Mouse (Mus musculus) C2C12 (cell line): ENCODE measurements around the gene Usp2. TPM values are rescaled to one million over a fixed set of nuclear protein-coding genes. Genes with fewer than 3 reads are reported as not detected.

ENCODE experiments used
- H3K27me3 ChIP-seq: one replicate; pipeline ENCODE4 v1.6.1; 2011; ENCODE audit not compliant: control insufficient read depth, insufficient read depth, insufficient read length
- H3K36me3 ChIP-seq: one replicate; pipeline ENCODE4 v1.6.1; 2011; ENCODE audit not compliant: control insufficient read depth, insufficient read depth
- H3K4me3 ChIP-seq: one replicate; pipeline ENCODE4 v1.5.1; 2011; ENCODE audit warnings: mild to moderate bottlenecking, control low read depth; ENCODE audit not compliant: poor library complexity, insufficient read depth, severe bottlenecking
- H3K79me2 ChIP-seq: one replicate; pipeline ENCODE4 v1.6.1; 2011; ENCODE audit not compliant: control insufficient read depth, insufficient read depth
- H3K79me3 ChIP-seq: one replicate; pipeline ENCODE4 v1.6.1; 2011; ENCODE audit warnings: low read depth, control low read depth
- H3ac ChIP-seq: one replicate; pipeline ENCODE3; 2011; ENCODE audit warnings: low read depth; ENCODE audit not compliant: control insufficient read depth, insufficient read length
- CEBPB ChIP-seq: IDR thresholded peaks from one replicate; pipeline ENCODE4 v1.6.1; 2011; ENCODE audit warnings: low read depth, mild to moderate bottlenecking, control low read depth, moderate library complexity
- CTCF ChIP-seq: IDR thresholded peaks from one replicate; pipeline ENCODE4 v1.5.1; 2011; ENCODE audit not compliant: control insufficient read depth, insufficient read depth, insufficient read length
- FOSL1 ChIP-seq: IDR thresholded peaks from one replicate; pipeline ENCODE4 v1.8.0; 2011; ENCODE audit warnings: mild to moderate bottlenecking, low read length; ENCODE audit not compliant: poor library complexity, insufficient read depth, severe bottlenecking
- MAX ChIP-seq: IDR thresholded peaks from one replicate; pipeline ENCODE4 v1.6.1; 2011; ENCODE audit warnings: mild to moderate bottlenecking, control low read depth
- MYOD1 ChIP-seq: IDR thresholded peaks from one replicate; pipeline ENCODE4 v1.6.1; 2011; ENCODE audit warnings: low read depth; ENCODE audit not compliant: control insufficient read depth, insufficient read length
- MYOG ChIP-seq: IDR thresholded peaks from one replicate; pipeline ENCODE4 v1.6.1; 2011; ENCODE audit not compliant: control insufficient read depth, insufficient read length; ENCODE audit errors: extremely low read depth
- USF1 ChIP-seq: IDR thresholded peaks from one replicate; pipeline ENCODE4 v1.6.1; 2011; ENCODE audit warnings: low read depth, mild to moderate bottlenecking, control low read depth, moderate library complexity
- polyA plus RNA-seq: library from polyadenylated mRNA; unstranded; fragments of >200 nt; fragmentation: generic; extraction: Trizol; gene quantifications from one replicate; pipeline ENCODE4 v1.2.1, GENCODE M21; 2012; ENCODE audit warnings: missing spikeins

Gene Usp2
- polyA plus RNA-seq, 1 experiment, result 0.73 TPM

DNA sequence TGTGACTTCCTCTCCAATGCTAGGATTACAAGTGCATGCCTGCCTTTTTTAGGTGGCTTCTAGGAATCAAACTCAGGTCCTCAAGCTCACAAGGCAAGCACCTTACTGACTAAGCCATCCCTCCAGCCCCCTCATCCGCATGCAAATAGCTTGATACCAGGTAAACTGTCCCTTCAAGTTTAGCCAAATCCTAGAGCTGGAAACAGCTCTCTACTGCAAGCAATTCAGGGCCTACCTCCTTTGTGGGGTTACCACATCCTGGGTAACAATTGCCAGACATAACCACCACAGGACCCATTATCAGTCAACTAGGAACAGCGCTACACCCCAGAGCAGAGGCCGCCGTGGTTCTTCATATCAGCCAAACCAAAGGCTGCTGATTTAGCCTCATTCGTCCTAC lies 35.7 kb upstream of the Usp2 start:
- TF ChIP-seq FOSL1 (no peak), USF1 (no peak), CEBPB (no peak), MYOD1 (no peak), CTCF (no peak), MAX (no peak), MYOG (no peak)
- no peaks in the 10 kb centered on the region for H3K79me2 ChIP-seq
- H3K79me3 ChIP-seq, result no peaks in the 10 kb centered on the region
- H3K36me3 ChIP-seq, result no peaks in the 10 kb centered on the region
- H3K4me3 ChIP-seq, result no peak overlapping the region
- no peaks in the 10 kb centered on the region for H3K27me3 ChIP-seq
- no peak overlapping the region for H3ac ChIP-seq

DNA sequence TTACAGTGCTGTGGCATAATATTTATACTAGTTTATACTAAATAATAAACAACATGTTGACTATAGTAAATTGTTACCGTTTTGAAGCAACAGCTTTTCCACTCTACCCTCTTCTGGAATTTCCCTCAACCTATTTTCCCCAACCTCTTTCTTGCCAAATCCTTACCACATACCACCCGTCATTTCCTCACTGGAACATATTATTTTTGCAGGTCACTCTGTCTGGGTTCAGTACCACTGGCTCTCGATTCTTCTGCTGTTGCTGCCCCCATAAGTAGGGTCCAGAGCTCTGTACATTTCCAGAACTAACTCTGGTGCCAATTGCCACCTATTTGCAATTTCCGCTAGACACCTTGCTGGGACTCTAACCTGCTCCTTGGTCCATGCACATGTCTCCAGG lies 34.9 kb upstream of the Usp2 start:
- Histone ChIP-seq H3ac (no peak overlapping the region), H3K27me3 (no peaks in the 10 kb centered on the region), H3K79me3 (no peaks in the 10 kb centered on the region), H3K36me3 (no peaks in the 10 kb centered on the region), H3K4me3 (no peak overlapping the region), H3K79me2 (no peaks in the 10 kb centered on the region)
- TF ChIP-seq MYOD1 (no peak), CEBPB (no peak), CTCF (no peak), FOSL1 (no peak), MAX (no peak), USF1 (no peak), MYOG (no peak)

DNA sequence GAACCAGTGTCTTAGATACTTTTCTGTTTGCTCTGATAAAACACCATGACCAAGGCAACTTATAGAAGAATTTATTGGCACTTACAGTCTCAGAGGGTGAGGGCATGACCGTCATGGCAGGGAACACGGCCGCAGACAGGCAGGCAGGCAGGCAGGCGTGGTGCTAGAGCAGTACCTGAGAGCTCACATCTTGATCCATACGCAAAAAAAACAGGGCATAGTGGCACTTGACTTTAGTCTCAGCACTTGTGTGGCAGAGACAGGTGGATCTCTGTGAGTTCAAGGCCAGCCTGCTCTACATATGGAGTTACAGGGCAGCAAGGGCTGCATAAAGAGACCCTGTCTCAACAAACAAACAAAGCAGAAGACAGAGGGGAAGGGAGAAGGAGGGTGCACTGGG lies 33.5 kb upstream of the Usp2 start:
- no peaks in the 10 kb centered on the region for H3K79me3 ChIP-seq
- H3K36me3 ChIP-seq, result no peaks in the 10 kb centered on the region
- no peak for TF ChIP-seq MAX
- no peak for TF ChIP-seq CTCF
- no peak for TF ChIP-seq MYOG
- no peak for TF ChIP-seq MYOD1
- TF ChIP-seq FOSL1, result no peak
- TF ChIP-seq CEBPB, result no peak
- no peak for TF ChIP-seq USF1
- no peak overlapping the region for H3ac ChIP-seq
- no peak overlapping the region for H3K4me3 ChIP-seq
- H3K27me3 ChIP-seq, result no peaks in the 10 kb centered on the region
- H3K79me2 ChIP-seq, result no peaks in the 10 kb centered on the region

DNA sequence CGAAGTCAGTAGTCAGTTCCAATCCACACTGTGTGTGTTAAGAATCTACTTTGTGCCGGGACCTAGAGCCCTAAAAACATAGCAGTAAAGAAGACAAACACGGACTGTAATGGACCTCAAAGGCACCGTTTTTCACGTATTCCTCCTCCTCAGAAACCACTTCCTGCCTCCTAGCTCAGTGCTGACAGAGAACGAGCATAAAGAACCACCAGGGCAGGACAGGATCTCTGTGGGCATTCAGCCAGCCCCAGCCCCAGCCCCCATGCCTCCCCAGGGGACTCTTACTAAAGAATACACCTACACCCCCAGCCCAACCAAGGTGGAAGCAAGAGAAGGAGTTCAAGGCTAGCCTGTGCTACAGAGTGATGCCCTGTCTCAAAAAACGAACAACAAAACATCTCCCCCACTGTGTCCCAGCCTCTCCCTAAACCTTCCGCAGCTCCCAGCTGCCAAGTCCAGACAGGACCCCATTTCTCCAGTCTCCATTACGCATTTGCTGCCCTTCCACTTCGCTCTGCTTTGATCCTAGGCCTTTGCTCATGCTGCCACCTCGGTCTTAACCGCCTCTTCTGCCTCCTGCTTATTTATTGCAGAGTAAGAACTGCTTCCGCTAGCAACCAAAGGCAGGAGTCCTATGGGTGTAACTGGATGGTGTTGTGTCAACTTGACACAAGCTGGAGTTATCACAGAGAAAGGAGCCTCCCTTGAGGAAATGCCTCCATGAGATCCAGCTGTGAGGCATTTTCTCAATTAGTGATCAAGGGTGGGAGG lies 32.7 kb upstream of the Usp2 start:
- no peaks in the 10 kb centered on the region for H3K27me3 ChIP-seq
- no peak overlapping the region for H3ac ChIP-seq
- no peaks in the 10 kb centered on the region for H3K36me3 ChIP-seq
- H3K79me2 ChIP-seq, result no peaks in the 10 kb centered on the region
- no peaks in the 10 kb centered on the region for H3K79me3 ChIP-seq
- TF ChIP-seq CEBPB (no peak), MYOD1 (no peak), CTCF (no peak), MYOG (no peak), USF1 (no peak), MAX (no peak), FOSL1 (no peak)
- no peak overlapping the region for H3K4me3 ChIP-seq

DNA sequence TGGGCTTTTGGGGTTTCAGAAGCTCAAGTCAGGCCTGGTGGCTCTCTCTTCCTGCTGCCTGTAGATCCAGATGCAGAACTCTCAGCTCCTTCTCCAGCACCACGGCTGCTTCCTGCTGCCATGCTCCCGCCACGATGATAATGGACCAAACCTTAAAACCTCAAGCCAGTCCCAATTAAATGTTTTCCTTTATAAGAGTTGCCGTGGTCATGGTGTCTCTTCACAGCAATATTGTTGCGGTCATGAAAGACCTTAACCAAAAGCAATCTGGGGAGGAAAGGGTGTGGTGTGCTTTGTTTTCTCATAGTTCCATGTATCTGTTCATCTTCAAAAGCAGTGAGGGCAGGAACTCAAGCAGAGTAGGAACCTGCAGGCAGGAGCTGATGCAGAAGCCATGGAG lies 29.7 kb upstream of the Usp2 start:
- Histone ChIP-seq H3K79me2 (no peaks in the 10 kb centered on the region), H3K36me3 (no peaks in the 10 kb centered on the region), H3ac (no peak overlapping the region), H3K27me3 (no peaks in the 10 kb centered on the region), H3K4me3 (no peak overlapping the region), H3K79me3 (no peaks in the 10 kb centered on the region)
- no peak for TF ChIP-seq MYOD1
- no peak for TF ChIP-seq MAX
- TF ChIP-seq USF1, result no peak
- TF ChIP-seq MYOG, result no peak
- no peak for TF ChIP-seq FOSL1
- no peak for TF ChIP-seq CTCF
